Mouse (Mus musculus) limb, embryonic 11.5 days (tissue): ENCODE measurements around the gene C530025M09Rik. TPM values are rescaled to one million over a fixed set of nuclear protein-coding genes. Genes with fewer than 3 reads are reported as not detected.

ENCODE experiments used
- polyA plus RNA-seq: library from polyadenylated mRNA; unstranded; fragments of >200 nt; fragmentation: Nextera tagmentation; extraction: Ambion mirVana; gene quantifications from 2 replicates; pipeline ENCODE4 v1.2.1, GENCODE M21; 2014

C530025M09Rik gene
- polyA plus RNA-seq, 1 experiment from 2014 or later = not detected

Other genes with a start within 250 kb of the C530025M09Rik start
- gene Syndig1, start 2.0 kb downstream of the C530025M09Rik start, polyA plus RNA-seq = 1.4 and 2.1 TPM in 2 replicates